Mouse (Mus musculus): Measurements from ENCODE around the gene Fam110a. TPM values are rescaled to one million over a fixed set of nuclear protein-coding genes. Genes with fewer than 3 reads are reported as not detected.
A peak's percentile ranks its signal among the peaks of the same experiment; 100 is the strongest.

The Fam110a gene
- polyA plus RNA-seq (2016; fragmentation: Nextera tagmentation; extraction: Ambion mirVana), result 35.0 and 37.9 TPM in 2 replicates

DNA sequence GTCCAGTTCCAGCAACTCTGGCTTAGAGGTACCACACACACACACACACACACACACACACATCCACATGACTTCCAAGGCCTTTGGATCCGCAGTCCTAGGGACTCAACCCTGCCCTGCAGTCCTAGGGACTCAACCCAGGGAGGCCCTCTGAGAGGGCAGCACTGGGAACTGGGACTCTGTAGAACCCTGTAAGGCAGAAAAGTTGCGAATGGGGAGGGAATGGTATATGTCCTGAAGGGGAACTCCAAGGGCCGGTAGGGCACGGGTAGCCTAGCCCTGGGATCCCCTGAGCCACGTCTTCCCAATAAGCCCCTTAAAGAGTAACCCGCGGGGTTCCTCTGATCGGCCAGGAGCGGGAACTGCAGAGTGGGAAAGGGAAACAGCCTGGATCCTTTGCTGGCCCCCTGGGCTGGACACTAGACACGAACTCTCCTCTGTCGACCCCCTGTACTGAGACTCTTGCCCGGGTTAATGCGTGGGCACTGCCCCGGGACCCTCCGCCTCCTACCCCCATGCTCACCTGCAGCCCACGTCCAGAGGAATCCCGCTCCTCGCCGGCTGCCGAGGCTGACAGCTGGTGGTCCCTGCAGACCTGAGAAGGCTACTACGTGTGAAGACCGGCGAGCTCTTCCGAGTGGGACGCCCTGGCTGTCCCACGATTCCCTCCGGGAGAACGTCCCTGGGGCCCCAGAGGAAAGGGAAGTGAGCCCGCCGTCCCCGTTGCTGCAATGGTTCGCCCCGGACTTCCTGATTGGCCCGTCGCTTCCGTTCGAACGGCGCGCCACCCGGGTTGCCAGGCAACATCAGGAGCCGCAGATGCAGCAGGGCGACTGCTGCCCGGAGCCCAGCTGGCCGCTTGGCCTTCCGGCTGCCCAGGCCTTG lies at the start of gene Fam110a:
Fam110a (minus strand) TSS at position 750 of the 885 bp plus-strand sequence.
- H3K4me3 ChIP-seq, result peak within 1 kb of the TSS; percentile 81
- peak; percentile 93 for DNase-seq (ENCODE audit: low spot score)
- peaks cover 48% of the 10 kb centered on the region for H3K4me1 ChIP-seq
- no peaks in the 10 kb centered on the region for H3K9me3 ChIP-seq (replicated peaks)
- WGBS, result under 1% methylated on average over 46 of the region's 46 CpGs
- peaks cover 10% of the 10 kb centered on the region for H3K27me3 ChIP-seq (ENCODE audit: low read depth, poor library complexity, severe bottlenecking)
- peaks cover 24% of the 10 kb centered on the region for H3K36me3 ChIP-seq
- H3K27ac ChIP-seq, result peak within 1 kb of the TSS; percentile 93

DNA sequence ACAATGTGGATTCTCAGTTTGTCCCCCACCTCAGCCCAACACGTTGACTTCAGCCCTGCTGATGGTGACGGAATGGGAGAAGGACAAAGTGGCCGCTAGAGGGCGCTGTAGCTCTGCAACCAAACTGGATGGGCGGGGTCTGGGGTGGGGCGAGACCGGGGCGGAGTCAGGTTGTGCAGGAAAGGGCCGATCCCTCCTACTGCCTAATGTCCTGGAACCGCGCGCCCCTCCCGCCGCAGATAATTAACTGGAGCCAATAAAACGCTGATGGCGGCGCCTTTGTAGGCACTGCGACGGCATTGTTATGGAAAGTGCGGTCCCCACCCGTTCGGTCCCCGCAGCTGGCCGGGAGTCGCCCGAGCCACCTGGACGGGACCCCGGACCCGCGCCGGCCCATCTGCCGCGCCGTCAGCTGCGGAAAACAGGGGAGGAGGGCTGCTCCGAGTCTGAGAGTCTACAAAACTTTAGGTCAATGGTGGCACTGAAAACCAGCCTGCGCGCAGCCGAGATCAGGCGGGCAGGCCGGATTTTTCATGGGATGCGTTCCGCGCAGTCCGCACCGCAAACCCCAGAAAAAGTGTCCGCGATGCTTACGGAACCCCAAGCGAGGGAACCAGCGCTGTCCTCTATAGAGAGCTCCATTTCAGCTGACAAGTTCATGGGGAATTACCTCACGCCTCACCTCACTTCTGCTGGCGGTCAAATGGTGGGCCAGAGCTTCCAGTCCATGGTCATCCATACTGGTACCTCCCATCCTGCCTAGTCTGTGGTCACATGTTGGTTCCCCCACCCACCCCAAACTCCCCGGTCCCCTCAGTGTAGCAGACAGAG lies 49.4 kb upstream of the Fam110a start:
- peak; percentile 100 for DNase-seq (ENCODE audit: low spot score)
- Histone ChIP-seq H3K9me3 (replicated peaks) (no peaks in the 10 kb centered on the region), H3K4me1 (peaks cover 5% of the 10 kb centered on the region), H3K27ac (peak overlapping the region; percentile 76), H3K4me3 (peak overlapping the region; percentile 70), H3K27me3 (ENCODE audit: low read depth, poor library complexity, severe bottlenecking) (peaks cover 70% of the 10 kb centered on the region), H3K36me3 (no peaks in the 10 kb centered on the region)
- WGBS, result under 1% methylated on average over 54 of the region's 54 CpGs

DNA sequence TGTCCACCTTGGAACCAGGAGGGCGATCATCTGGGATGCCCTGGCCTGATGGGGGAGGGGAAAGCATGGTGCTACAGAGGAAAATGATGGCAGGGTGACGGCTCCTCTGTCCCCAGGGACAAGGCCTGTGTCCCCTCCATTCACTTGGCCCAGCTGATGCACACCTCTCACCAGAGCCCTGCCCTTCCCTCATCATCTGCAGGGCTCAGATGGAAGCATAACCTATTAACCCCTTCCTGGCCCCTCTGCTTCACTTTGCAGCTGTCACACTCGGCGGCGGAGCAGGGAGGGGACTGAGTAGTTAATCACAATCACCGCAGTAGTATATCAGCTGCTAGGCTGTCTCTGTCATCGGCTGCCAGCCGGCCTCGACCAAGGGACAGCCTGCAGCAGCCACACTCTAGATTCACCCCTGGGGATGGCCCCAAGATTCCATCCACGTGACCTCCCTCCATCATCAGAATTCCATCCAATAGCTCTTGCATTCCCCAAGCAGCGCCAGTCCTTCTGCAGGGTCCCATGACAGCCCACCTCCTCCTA lies 44.9 kb upstream of the Fam110a start:
- 56% methylated on average over 11 of the region's 11 CpGs for WGBS
- H3K27ac ChIP-seq, result no peak overlapping the region
- no peak for DNase-seq (ENCODE audit: low spot score)
- H3K36me3 ChIP-seq, result no peaks in the 10 kb centered on the region
- peaks cover 32% of the 10 kb centered on the region for H3K27me3 ChIP-seq (ENCODE audit: low read depth, poor library complexity, severe bottlenecking)
- no peak overlapping the region for H3K4me3 ChIP-seq
- H3K4me1 ChIP-seq, result peaks cover 5% of the 10 kb centered on the region
- no peaks in the 10 kb centered on the region for H3K9me3 ChIP-seq (replicated peaks)

DNA sequence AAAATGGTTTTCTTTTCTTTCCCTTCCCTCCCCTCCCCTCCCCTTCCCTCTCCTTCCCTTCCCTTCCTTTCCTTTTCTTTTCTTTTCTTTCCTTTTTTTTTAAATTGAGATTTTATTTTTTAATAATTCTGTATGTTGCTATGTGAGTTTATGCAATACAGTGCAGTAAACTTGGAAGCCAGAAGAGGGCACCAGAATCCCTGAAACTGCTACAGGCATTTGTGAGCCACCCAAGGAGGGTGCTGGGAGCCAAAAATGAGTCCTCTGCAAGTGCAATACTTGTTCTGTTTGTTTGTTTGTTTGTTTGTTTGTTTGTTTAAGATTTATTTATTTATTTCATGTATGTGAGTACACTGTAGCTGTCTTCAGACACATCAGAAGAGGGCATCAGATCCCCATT lies 42.0 kb upstream of the Fam110a start:
- no peak overlapping the region for H3K4me3 ChIP-seq
- H3K27ac ChIP-seq, result no peak overlapping the region
- no peak for DNase-seq (ENCODE audit: low spot score)
- peaks cover 9% of the 10 kb centered on the region; the same call in 1 of the 2 replicates for H3K27me3 ChIP-seq (ENCODE audit: low read depth, poor library complexity, severe bottlenecking)
- no peaks in the 10 kb centered on the region for H3K4me1 ChIP-seq
- no peaks in the 10 kb centered on the region for H3K36me3 ChIP-seq
- H3K9me3 ChIP-seq (replicated peaks), result no peaks in the 10 kb centered on the region

DNA sequence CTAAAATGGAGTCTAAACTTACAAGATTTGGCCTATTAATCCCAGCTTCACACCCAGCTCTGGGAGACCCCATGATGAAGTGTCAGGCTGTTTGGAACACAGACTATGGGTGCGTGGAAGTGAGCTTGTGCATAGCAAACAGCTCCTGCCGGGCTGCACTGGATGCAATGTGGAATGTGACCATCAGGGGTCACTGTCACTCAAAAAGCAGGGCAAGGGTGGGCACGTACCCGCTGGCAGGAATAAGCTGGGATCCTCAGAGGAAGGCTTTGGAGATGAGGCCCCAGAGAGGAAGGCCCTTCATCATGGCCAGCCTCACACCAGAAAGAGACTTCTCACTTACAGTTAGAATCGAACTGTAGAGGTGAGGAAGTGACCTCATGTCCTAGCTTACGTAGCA lies 40.2 kb upstream of the Fam110a start:
- Histone ChIP-seq H3K27ac (no peak overlapping the region), H3K9me3 (replicated peaks) (no peaks in the 10 kb centered on the region), H3K27me3 (ENCODE audit: low read depth, poor library complexity, severe bottlenecking) (no peaks in the 10 kb centered on the region; the same call in 1 of the 2 replicates), H3K36me3 (no peaks in the 10 kb centered on the region), H3K4me3 (no peak overlapping the region), H3K4me1 (peaks cover 3% of the 10 kb centered on the region)
- peak; percentile 63 for DNase-seq (ENCODE audit: low spot score)
- 29% methylated on average over 6 of the region's 6 CpGs for WGBS

DNA sequence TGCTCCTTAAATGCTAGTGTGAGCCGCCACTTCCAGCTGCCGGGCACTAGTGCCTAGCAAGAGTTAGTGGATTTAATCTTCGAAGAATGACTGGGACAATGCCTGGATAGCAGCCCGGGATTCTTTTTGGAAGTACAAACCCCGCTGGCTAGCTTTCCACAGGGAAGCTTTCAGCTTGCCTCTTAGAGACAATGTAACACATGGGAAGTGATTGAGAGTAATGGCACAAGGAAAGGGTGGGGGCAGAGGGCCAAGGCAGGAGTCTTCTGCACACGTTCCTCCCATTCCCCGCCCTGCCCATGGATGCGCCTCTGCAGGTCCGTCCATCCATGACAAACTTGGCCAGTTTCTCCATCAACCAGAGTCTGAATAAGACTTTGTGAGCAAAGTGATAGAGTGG lies 36.6 kb upstream of the Fam110a start:
- DNase-seq (ENCODE audit: low spot score), result no peak
- Histone ChIP-seq H3K27me3 (ENCODE audit: low read depth, poor library complexity, severe bottlenecking) (no peaks in the 10 kb centered on the region), H3K27ac (no peak overlapping the region), H3K36me3 (no peaks in the 10 kb centered on the region), H3K9me3 (replicated peaks) (no peaks in the 10 kb centered on the region), H3K4me3 (no peak overlapping the region), H3K4me1 (peaks cover 8% of the 10 kb centered on the region)
- WGBS, result 88% methylated on average over 9 of the region's 9 CpGs

DNA sequence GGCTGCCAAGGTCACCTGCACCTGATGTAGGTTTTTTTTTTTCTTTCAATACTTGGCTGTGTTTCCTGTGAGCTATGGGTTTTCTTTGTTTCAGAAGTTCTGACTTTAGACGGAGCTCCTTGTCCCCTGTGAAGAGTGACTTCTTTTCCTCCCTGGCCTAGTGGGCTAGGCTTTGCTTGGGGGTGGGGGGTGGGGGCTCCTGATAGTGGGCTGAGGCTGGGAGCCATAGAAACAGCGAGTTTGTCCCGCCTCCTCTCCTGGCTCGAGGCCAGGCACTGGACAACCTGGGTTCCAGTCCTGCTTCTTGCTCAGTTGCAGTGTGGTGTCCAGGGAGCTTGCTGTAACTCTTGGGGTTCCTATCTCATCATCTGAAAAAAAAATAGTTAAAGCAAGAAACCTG lies 36.0 kb upstream of the Fam110a start:
- 65% methylated on average over 4 of the region's 4 CpGs for WGBS
- Histone ChIP-seq H3K27me3 (ENCODE audit: low read depth, poor library complexity, severe bottlenecking) (no peaks in the 10 kb centered on the region), H3K36me3 (no peaks in the 10 kb centered on the region), H3K27ac (no peak overlapping the region), H3K4me3 (no peak overlapping the region), H3K4me1 (peaks cover 8% of the 10 kb centered on the region), H3K9me3 (replicated peaks) (no peaks in the 10 kb centered on the region)
- no peak for DNase-seq (ENCODE audit: low spot score)

DNA sequence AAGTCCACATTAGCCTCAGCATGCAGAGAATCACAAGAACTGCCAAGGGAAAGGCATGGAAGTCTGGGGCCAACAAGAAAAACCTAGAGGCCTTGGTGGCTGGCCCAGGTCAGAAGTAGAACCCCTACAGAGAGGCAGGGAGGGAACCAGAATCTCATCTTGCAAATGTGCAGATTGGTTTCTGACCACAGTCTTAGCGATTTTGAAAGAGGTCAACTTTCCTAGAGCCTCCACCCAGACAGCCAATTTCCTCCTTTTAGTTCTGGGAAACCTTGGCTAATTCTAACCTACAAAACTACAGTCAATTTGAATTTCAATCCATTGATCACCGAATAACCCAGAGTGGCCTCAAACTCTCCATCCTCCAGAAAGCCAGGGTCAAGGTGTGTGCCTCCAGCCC lies 32.7 kb upstream of the Fam110a start:
- Histone ChIP-seq H3K9me3 (replicated peaks) (no peaks in the 10 kb centered on the region), H3K27ac (no peak overlapping the region), H3K27me3 (ENCODE audit: low read depth, poor library complexity, severe bottlenecking) (no peaks in the 10 kb centered on the region), H3K4me3 (no peak overlapping the region), H3K36me3 (no peaks in the 10 kb centered on the region), H3K4me1 (peaks cover 8% of the 10 kb centered on the region)
- 70% methylated on average over 2 of the region's 2 CpGs for WGBS
- no peak for DNase-seq (ENCODE audit: low spot score)

DNA sequence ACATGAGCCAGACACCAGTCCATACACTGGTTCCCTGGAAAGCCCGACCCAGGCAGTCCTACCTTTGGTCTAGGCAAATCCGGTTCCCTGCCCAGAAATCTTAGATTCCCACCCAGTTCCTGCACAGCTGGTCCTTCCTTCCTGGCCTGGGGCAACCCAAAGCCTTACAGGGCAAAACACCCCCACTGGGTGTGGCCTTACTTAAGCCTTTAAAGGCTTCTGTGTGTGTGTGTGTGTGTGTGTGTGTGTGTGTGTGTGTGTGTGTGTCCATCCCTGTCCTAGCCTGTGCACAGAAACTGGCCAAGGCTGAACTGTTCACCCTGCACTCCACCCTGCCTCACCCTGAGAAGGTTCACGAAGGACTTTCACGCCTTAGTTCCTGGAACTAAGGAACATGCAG lies 32.2 kb upstream of the Fam110a start:
- Histone ChIP-seq H3K27me3 (ENCODE audit: low read depth, poor library complexity, severe bottlenecking) (no peaks in the 10 kb centered on the region), H3K36me3 (no peaks in the 10 kb centered on the region), H3K4me3 (no peak overlapping the region), H3K4me1 (peaks cover 8% of the 10 kb centered on the region), H3K27ac (no peak overlapping the region), H3K9me3 (replicated peaks) (no peaks in the 10 kb centered on the region)
- no peak for DNase-seq (ENCODE audit: low spot score)
- 75% methylated on average over 4 of the region's 4 CpGs for WGBS

DNA sequence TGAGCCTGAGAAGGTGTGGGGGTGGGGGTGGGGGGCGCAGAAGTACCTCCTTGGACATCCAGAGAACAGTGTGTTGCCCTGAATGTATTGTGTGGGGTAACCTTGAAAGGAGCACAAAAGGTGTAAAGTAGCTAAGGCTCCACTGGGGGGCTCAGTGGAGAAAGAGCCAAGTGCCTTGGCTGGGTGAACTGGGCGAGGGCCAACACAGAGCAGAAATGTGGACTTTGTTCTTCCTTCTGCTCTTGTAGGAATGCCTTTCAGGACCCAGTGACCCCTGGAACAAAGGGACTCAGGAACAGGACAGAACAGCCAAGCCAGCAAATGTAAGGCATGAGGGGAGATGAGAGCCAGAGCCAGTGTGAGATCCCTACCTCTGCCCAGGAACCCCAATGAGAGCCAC lies 31.7 kb upstream of the Fam110a start:
- Histone ChIP-seq H3K4me3 (no peak overlapping the region), H3K4me1 (peaks cover 8% of the 10 kb centered on the region), H3K27me3 (ENCODE audit: low read depth, poor library complexity, severe bottlenecking) (no peaks in the 10 kb centered on the region), H3K36me3 (no peaks in the 10 kb centered on the region), H3K9me3 (replicated peaks) (no peaks in the 10 kb centered on the region), H3K27ac (no peak overlapping the region)
- WGBS, result 50% methylated on average over 2 of the region's 2 CpGs
- DNase-seq (ENCODE audit: low spot score), result no peak

DNA sequence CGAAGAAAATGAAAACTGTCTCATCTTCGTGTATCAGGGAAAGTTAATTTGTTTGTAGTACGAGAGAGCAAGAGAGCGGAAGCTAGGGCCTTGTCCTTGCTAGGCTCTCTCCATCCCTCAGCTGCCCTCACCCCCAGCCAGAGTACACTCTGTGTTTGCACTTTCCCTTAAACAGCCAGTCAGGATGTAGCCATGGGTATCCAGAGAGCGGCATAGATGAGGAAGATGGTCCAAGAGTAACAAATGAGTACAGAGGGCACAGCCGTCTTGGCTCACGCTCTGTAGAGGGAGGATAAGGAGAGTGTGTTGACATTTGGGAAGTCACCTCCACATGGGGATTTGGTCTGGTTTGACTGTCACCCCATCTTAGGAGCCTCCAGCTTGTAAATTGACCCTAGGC lies 30.6 kb upstream of the Fam110a start:
- no peaks in the 10 kb centered on the region for H3K9me3 ChIP-seq (replicated peaks)
- H3K27ac ChIP-seq, result no peak overlapping the region
- no peaks in the 10 kb centered on the region for H3K36me3 ChIP-seq
- H3K4me1 ChIP-seq, result peaks cover 8% of the 10 kb centered on the region
- no peak overlapping the region for H3K4me3 ChIP-seq
- H3K27me3 ChIP-seq (ENCODE audit: low read depth, poor library complexity, severe bottlenecking), result 0 out of 2 replicates have a peak, but pooled peaks cover 3% of the 10 kb centered on the region
- WGBS, result 90% methylated on average over 7 of the region's 7 CpGs
- no peak for DNase-seq (ENCODE audit: low spot score)

DNA sequence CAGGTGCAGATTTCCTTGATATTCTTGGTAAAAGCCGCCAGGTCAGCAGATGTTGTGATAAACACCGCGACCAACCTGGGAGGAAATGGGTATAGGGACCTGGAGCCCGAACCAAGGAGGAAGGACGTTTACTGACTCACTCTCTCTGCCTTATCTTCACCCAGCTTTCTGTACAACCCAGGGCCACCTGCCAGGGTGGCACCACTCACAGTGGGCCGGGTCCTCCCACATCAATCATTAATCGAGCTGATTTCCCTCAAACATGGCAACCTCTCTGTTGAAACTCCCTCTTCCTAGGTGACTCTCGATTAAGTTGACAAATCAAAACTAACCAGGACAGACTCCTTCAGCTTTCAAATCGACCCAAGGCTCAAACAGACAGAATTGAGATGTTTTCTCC lies 30.2 kb upstream of the Fam110a start:
- Histone ChIP-seq H3K27me3 (ENCODE audit: low read depth, poor library complexity, severe bottlenecking) (0 out of 2 replicates have a peak, but pooled peaks cover 3% of the 10 kb centered on the region), H3K4me1 (peaks cover 5% of the 10 kb centered on the region), H3K36me3 (no peaks in the 10 kb centered on the region), H3K9me3 (replicated peaks) (no peaks in the 10 kb centered on the region), H3K4me3 (no peak overlapping the region), H3K27ac (no peak overlapping the region)
- no peak for DNase-seq (ENCODE audit: low spot score)
- WGBS, result 84% methylated on average over 9 of the region's 9 CpGs
